Mouse (Mus musculus) thymus, postnatal 25 days (tissue): ENCODE data around the gene Rab3c.

Experiments used
- DNase-seq: peaks from one replicate; pipeline ENCODE4 v3.0.0; 2022

Rab3c gene

GRCm38 (mm10) chr13:110018941-110019743 is 261.7 kb downstream of the Rab3c start:
- peak; percentile 5 for DNase-seq

GRCm38 (mm10) chr13:110018431-110018901 is 262.3 kb downstream of the Rab3c start:
- peak; percentile 72 for DNase-seq

- no peak for DNase-seq
Observed at GRCm38 (mm10) chr13:110012029-110012428, 268.8 kb downstream of the Rab3c start.

- no peak for DNase-seq
Observed at GRCm38 (mm10) chr13:110010876-110011275, 269.9 kb downstream of the Rab3c start.

GRCm38 (mm10) chr13:110008539-110008938 is 272.3 kb downstream of the Rab3c start:
- no peak for DNase-seq

- no peak for DNase-seq
Observed at GRCm38 (mm10) chr13:110006106-110006781, 274.6 kb downstream of the Rab3c start.
